Mouse (Mus musculus) heart, embryonic 16.5 days (tissue): ENCODE measurements at regions not wholly inside any gene's neighbourhood (a gene's known extent, or its start where the extent isn't known, plus 50 kb on each side); places are given as distances from the start of the nearest gene placed in this dataset.

Experiments used
- ATAC-seq: fragments of 200-750 bp; cut with Nextera tagmentation; replicated peaks from 2 replicates; pipeline ENCODE4 v1.8.0; 2017; ENCODE audit warnings: moderate number of reproducible peaks; ENCODE audit not compliant: insufficient read depth, low FRiP score; ENCODE audit errors: extremely low read depth
- H3K27ac ChIP-seq: fragments of 300-500 bp; sonication (generic); 2 replicates; pipeline ENCODE4 v1.5.1; 2014; ENCODE audit warnings: mild to moderate bottlenecking, low read length, control low read depth, moderate library complexity
- H3K27me3 ChIP-seq: fragments of 300-500 bp; sonication (generic); 2 replicates; pipeline ENCODE4 v1.6.1; 2014; ENCODE audit warnings: low read length, mixed read lengths; ENCODE audit not compliant: control insufficient read depth, insufficient read depth
- H3K36me3 ChIP-seq: fragments of 300-500 bp; sonication (generic); 2 replicates; pipeline ENCODE4 v1.6.1; 2014; ENCODE audit not compliant: control insufficient read depth, insufficient read depth
- H3K4me1 ChIP-seq: fragments of 300-500 bp; sonication (generic); 2 replicates; pipeline ENCODE4 v1.6.1; 2014; ENCODE audit warnings: low read length, mixed read lengths; ENCODE audit not compliant: control insufficient read depth, insufficient read depth
- H3K4me2 ChIP-seq: fragments of 300-500 bp; sonication (generic); 2 replicates; pipeline ENCODE4 v1.6.1; 2014; ENCODE audit warnings: low read depth, mild to moderate bottlenecking, control low read depth, low read length
- H3K4me3 ChIP-seq: fragments of 300-500 bp; sonication (generic); 2 replicates; pipeline ENCODE4 v1.5.1; 2014; ENCODE audit warnings: mild to moderate bottlenecking, control low read depth, low read length
- H3K9ac ChIP-seq: fragments of 300-500 bp; sonication (generic); 2 replicates; pipeline ENCODE4 v1.6.1; 2014; ENCODE audit warnings: low read length, control low read depth
- H3K9me3 ChIP-seq: fragments of 300-500 bp; sonication (generic); replicated peaks from 2 replicates; pipeline ENCODE4 v1.6.1; 2016; ENCODE audit warnings: low read length; ENCODE audit not compliant: control insufficient read depth
- WGBS: fragments of 180-500 bp; shearing (Covaris S2); extraction: QIAGEN DNeasy Blood & Tissue Kit; methylation state at CpG from one replicate; pipeline ENCODE4 v1.1.7; 2014; 5-methylcytosine and 5-hydroxymethylcytosine counted together

DNA sequence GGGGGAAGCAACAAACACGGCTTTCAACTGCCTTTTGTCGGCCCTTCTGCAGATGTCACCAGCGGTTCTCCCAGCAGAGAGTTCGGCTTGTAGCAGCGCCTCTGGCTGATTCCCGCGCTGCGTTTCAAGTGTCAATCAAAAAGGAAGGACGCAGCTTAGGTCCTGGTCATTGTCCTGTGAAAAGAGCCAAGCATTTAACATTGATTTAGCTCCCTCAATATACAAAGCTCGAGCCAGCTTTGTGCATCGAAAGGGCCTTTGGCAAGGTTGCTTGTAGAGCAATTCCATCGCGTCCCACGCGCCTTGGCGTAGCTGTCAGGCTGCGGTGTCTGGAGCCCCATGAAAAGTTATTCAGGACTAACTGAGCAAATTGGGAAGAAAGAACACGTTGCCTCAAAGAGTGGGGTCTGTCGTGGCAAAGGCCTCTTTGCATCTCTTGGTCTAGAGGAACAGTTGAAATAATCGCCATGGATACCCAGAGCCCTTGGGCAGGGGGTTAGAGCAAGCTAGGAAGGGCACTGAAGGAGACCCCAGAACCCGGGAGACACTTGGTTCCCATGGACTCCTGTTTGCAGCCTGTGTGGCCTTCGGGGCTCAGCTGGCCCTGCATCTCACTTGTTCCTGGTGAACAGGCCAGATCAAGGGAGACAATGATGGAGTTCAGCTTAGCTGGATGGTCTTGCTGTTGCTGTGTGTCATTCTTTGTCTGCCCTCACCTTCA is 204.8 kb upstream of the Prox1 start:
- Histone ChIP-seq H3K9ac (no peak overlapping the region), H3K9me3 (no peaks in the 10 kb centered on the region), H3K27ac (no peak overlapping the region), H3K4me3 (no peak overlapping the region), H3K27me3 (peaks cover 2% of the 10 kb centered on the region; the same call in 1 of the 2 replicates), H3K4me2 (no peak overlapping the region), H3K36me3 (no peaks in the 10 kb centered on the region), H3K4me1 (peaks cover 3% of the 10 kb centered on the region; the same call in 1 of the 2 replicates)
- 68% methylated on average over 22 of the region's 22 CpGs for WGBS
- ATAC-seq: no peak

- WGBS: 53% methylated on average over 3 of the region's 3 CpGs
Measured at GRCm38 (mm10) chr1:190374270-190374669, 203.8 kb upstream of the Prox1 start.

DNA sequence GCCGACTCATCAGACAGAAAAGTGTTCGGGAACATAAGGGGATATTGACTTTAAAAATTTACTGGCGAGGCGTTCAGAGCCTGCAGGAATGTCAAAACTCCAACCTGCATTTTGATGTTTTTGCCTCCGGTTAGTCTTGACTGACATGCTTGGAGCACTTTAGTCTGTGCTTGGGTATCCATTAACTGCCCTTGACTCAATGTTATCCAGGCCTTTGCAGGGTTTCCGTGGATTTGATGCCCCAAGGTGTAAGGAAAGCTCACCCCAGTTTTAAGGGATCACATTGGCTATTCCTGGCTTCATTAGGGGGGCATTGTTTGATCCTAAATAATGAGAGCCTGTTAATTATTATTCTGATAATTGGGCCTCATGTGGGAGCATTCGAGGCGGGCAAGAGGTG is 196.1 kb upstream of the Prox1 start:
- WGBS: 76% methylated on average over 8 of the region's 8 CpGs

More at GRCm38 (mm10) chr1:190374270-190374669, 203.8 kb upstream of the Prox1 start:
- no peaks in the 10 kb centered on the region for H3K36me3 ChIP-seq
- H3K27ac ChIP-seq: no peak overlapping the region
- H3K9me3 ChIP-seq: no peaks in the 10 kb centered on the region
- H3K4me3 ChIP-seq: no peak overlapping the region
- H3K4me2 ChIP-seq: no peak overlapping the region
- peaks cover 3% of the 10 kb centered on the region; the same call in 1 of the 2 replicates for H3K4me1 ChIP-seq
- no peak for ATAC-seq
- H3K9ac ChIP-seq: no peak overlapping the region
- H3K27me3 ChIP-seq: peaks cover 2% of the 10 kb centered on the region; the same call in 1 of the 2 replicates

GRCm38 (mm10) chr1:190365126-190365525 is 194.6 kb upstream of the Prox1 start:
- H3K4me1 ChIP-seq: peaks cover 6% of the 10 kb centered on the region; the same call in 1 of the 2 replicates
- no peak overlapping the region for H3K9ac ChIP-seq
- peak overlapping the region; percentile 12; the same call in 1 of the 2 replicates for H3K4me2 ChIP-seq
- H3K4me3 ChIP-seq: no peak overlapping the region
- peak; percentile 55 for ATAC-seq
- no peaks in the 10 kb centered on the region for H3K9me3 ChIP-seq
- no peaks in the 10 kb centered on the region for H3K36me3 ChIP-seq
- WGBS: 55% methylated on average over 11 of the region's 11 CpGs
- no peaks in the 10 kb centered on the region for H3K27me3 ChIP-seq
- peak overlapping the region; percentile 69 for H3K27ac ChIP-seq

More for the DNA sequence above, 196.1 kb upstream of the Prox1 start:
- H3K4me2 ChIP-seq: no peak overlapping the region
- H3K9me3 ChIP-seq: no peaks in the 10 kb centered on the region
- ATAC-seq: no peak
- no peaks in the 10 kb centered on the region for H3K27me3 ChIP-seq
- peaks cover 6% of the 10 kb centered on the region; the same call in 1 of the 2 replicates for H3K4me1 ChIP-seq
- H3K4me3 ChIP-seq: no peak overlapping the region
- H3K27ac ChIP-seq: no peak overlapping the region
- no peak overlapping the region for H3K9ac ChIP-seq
- H3K36me3 ChIP-seq: no peaks in the 10 kb centered on the region

DNA sequence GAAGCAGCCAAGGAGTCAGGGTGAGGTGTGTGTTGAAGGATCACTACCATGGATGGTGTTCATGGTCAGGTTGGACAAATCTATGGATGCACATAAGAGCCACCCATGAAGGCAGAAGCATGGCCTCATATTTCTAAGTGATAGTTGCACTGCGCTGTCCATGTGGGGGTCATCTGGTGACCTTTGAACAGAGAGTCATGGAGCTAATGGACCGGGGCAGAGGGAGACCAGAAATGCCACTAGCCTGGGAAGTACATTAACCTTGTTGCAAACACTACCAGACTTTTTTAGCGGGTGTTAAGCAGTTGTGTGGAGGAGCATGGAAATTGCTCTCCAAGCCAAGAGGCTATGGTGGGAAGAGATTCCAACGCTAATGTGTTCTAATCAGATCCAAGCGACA is 190.1 kb upstream of the Prox1 start:
- WGBS: 89% methylated on average over 5 of the region's 5 CpGs
- H3K27ac ChIP-seq: no peak overlapping the region
- H3K4me1 ChIP-seq: peaks cover 6% of the 10 kb centered on the region; the same call in 1 of the 2 replicates
- no peak for ATAC-seq
- H3K36me3 ChIP-seq: no peaks in the 10 kb centered on the region
- no peak overlapping the region for H3K9ac ChIP-seq
- H3K4me2 ChIP-seq: no peak overlapping the region
- no peaks in the 10 kb centered on the region for H3K9me3 ChIP-seq
- H3K27me3 ChIP-seq: no peaks in the 10 kb centered on the region
- H3K4me3 ChIP-seq: no peak overlapping the region

GRCm38 (mm10) chr1:190357779-190358178 is 187.3 kb upstream of the Prox1 start:
- Histone ChIP-seq H3K27ac (no peak overlapping the region), H3K36me3 (no peaks in the 10 kb centered on the region), H3K27me3 (no peaks in the 10 kb centered on the region), H3K9me3 (no peaks in the 10 kb centered on the region), H3K4me3 (no peak overlapping the region), H3K4me1 (no peaks in the 10 kb centered on the region), H3K9ac (no peak overlapping the region), H3K4me2 (no peak overlapping the region)
- ATAC-seq: no peak
- WGBS: 71% methylated on average over 5 of the region's 5 CpGs

- H3K9ac ChIP-seq: no peak overlapping the region
- H3K36me3 ChIP-seq: no peaks in the 10 kb centered on the region
- H3K27me3 ChIP-seq: no peaks in the 10 kb centered on the region
- no peaks in the 10 kb centered on the region for H3K4me1 ChIP-seq
- H3K4me3 ChIP-seq: no peak overlapping the region
- ATAC-seq: no peak
- 75% methylated on average over 5 of the region's 5 CpGs for WGBS
- no peak overlapping the region for H3K27ac ChIP-seq
- H3K9me3 ChIP-seq: no peaks in the 10 kb centered on the region
- H3K4me2 ChIP-seq: no peak overlapping the region
Measured at GRCm38 (mm10) chr1:190347610-190348009, 177.1 kb upstream of the Prox1 start.

- no peak overlapping the region for H3K4me3 ChIP-seq
- WGBS: 70% methylated on average over 8 of the region's 8 CpGs
- no peak for ATAC-seq
- no peak overlapping the region for H3K9ac ChIP-seq
- no peak overlapping the region for H3K4me2 ChIP-seq
- H3K4me1 ChIP-seq: no peaks in the 10 kb centered on the region
- H3K9me3 ChIP-seq: no peaks in the 10 kb centered on the region
- H3K36me3 ChIP-seq: no peaks in the 10 kb centered on the region
- no peaks in the 10 kb centered on the region; the same call in 1 of the 2 replicates for H3K27me3 ChIP-seq
- H3K27ac ChIP-seq: no peak overlapping the region
Measured at GRCm38 (mm10) chr1:190340715-190341114, 170.2 kb upstream of the Prox1 start.

DNA sequence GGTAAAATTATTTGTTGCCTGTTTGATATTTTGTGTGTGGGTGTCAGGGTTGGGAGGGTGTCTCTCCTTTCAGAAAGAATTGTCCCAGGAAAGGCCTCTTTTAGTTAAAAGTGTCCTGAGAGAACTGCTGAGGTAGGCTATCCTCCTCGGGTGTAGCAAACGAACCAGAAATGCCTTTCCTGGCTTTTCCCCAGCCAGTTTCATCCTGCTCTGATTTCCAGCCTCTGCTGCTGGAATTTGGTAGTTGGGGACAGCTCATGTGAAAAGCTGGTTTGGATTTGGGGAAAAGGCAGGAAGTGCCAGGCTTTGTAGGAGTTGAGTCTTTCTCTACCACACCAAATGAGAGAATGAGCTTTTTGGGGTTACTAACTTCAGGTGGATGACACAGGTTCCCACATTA is 164.0 kb upstream of the Prox1 start:
- Histone ChIP-seq H3K4me2 (no peak overlapping the region), H3K4me3 (no peak overlapping the region), H3K4me1 (no peaks in the 10 kb centered on the region), H3K27me3 (no peaks in the 10 kb centered on the region), H3K36me3 (no peaks in the 10 kb centered on the region), H3K9me3 (no peaks in the 10 kb centered on the region), H3K9ac (no peak overlapping the region), H3K27ac (no peak overlapping the region)
- ATAC-seq: no peak
- WGBS: 63% methylated on average over 2 of the region's 2 CpGs
